Mouse (Mus musculus) neural tube, embryonic 14.5 days (tissue): ENCODE measurements around the gene Hivep3. TPM values are rescaled to one million over a fixed set of nuclear protein-coding genes. Genes with fewer than 3 reads are reported as not detected.

Source experiments
- ATAC-seq: fragments of 200-750 bp; cut with Nextera tagmentation; 2 replicates; pipeline ENCODE4 v1.8.0; 2017; ENCODE audit warnings: low read depth, mild to moderate bottlenecking, moderate TSS enrichment, moderate library complexity
- H3K27ac ChIP-seq: fragments of 300-500 bp; sonication (generic); 2 replicates; pipeline ENCODE4 v1.5.1; 2014; ENCODE audit warnings: low read depth, mild to moderate bottlenecking, control low read depth, low read length, moderate library complexity, mixed read lengths
- H3K27me3 ChIP-seq: fragments of 300-500 bp; sonication (generic); 2 replicates; pipeline ENCODE4 v1.6.1; 2014; ENCODE audit warnings: low read length; ENCODE audit not compliant: control insufficient read depth, insufficient read depth
- H3K36me3 ChIP-seq: fragments of 300-500 bp; sonication (generic); 2 replicates; pipeline ENCODE4 v1.6.1; 2014; ENCODE audit warnings: low read length, mixed read lengths; ENCODE audit not compliant: control insufficient read depth, insufficient read depth
- H3K4me1 ChIP-seq: fragments of 300-500 bp; sonication (generic); 2 replicates; pipeline ENCODE4 v1.6.1; 2014; ENCODE audit warnings: low read length; ENCODE audit not compliant: control insufficient read depth, insufficient read depth
- H3K4me2 ChIP-seq: fragments of 300-500 bp; sonication (generic); 2 replicates; pipeline ENCODE4 v1.6.1; 2014; ENCODE audit warnings: mild to moderate bottlenecking, low read depth, low read length, control low read depth
- H3K4me3 ChIP-seq: fragments of 300-500 bp; sonication (generic); 2 replicates; pipeline ENCODE4 v1.5.1; 2014; ENCODE audit warnings: low read depth, low read length, control low read depth, mixed read lengths
- H3K9ac ChIP-seq: fragments of 300-500 bp; sonication (generic); replicated peaks from 2 replicates; pipeline ENCODE4 v1.6.1; 2014; ENCODE audit warnings: low read depth, mild to moderate bottlenecking, control low read depth, low read length, mixed read lengths
- H3K9me3 ChIP-seq: fragments of 300-500 bp; sonication (generic); 2 replicates; pipeline ENCODE4 v1.6.1; 2016; ENCODE audit warnings: low read length; ENCODE audit not compliant: control insufficient read depth
- WGBS: fragments of 180-500 bp; shearing (Covaris S2); extraction: QIAGEN DNeasy Blood & Tissue Kit; methylation state at CpG from one replicate; pipeline ENCODE4 v1.1.7; 2014; 5-methylcytosine and 5-hydroxymethylcytosine counted together
- polyA plus RNA-seq: library from polyadenylated mRNA; unstranded; fragments of >200 nt; fragmentation: Nextera tagmentation; extraction: Ambion mirVana; gene quantifications from 2 replicates; pipeline ENCODE4 v1.2.1, GENCODE M21; 2014

The Hivep3 gene
- polyA plus RNA-seq, 1 experiment from 2014 or later, result 23.9 TPM

DNA sequence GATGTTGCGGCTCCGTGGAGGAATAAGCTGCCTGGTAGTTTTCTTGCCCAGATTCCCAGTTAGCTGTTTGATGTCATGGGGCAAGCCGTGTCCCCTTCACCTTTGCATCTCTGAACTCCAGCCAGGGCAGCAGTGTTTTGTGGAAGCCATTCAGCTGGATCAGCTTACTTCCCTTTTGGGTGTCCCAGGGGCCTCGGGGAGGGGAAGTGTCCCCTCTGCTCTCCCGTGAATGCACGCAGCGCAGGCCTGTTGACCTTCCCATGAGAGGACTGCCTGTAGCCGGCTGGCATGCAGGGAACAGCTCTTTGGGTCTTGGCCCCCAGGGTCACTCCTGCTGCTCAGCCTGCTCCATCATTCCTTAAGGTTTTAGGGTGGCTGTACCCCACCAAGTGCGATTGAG, 320.6 kb downstream of the Hivep3 start:
- no peak for ATAC-seq
- 75% methylated on average over 9 of the region's 9 CpGs for WGBS
- H3K27ac ChIP-seq, result no peak overlapping the region

DNA sequence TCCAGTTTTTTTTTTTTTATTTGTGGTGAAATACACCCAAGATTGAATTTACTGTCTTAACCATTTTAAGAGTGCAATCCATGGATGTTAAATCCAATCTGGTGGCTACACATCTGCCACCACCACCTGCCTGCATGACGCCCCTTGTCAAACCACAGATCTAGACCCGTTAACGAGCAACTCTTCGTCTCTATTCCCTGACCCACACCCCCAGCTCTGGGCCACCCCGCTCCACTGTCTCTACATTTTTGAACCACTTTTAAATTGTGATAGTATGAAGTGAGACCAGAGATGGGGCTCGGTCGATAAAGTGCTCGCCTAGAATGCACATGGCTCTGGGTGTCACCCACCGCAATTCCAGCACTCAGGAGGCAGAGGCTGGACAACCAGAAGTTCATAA, 322.9 kb downstream of the Hivep3 start:
- no peak for ATAC-seq
- Histone ChIP-seq H3K9ac (no peak overlapping the region), H3K4me2 (no peak overlapping the region), H3K27ac (no peak overlapping the region), H3K4me3 (no peak overlapping the region), H3K27me3 (no peaks in the 10 kb centered on the region), H3K9me3 (no peaks in the 10 kb centered on the region), H3K4me1 (no peaks in the 10 kb centered on the region), H3K36me3 (no peaks in the 10 kb centered on the region)
- 95% methylated on average over 9 of the region's 9 CpGs for WGBS

More for the DNA sequence above, 320.6 kb downstream of the Hivep3 start:
- Histone ChIP-seq H3K4me3 (no peak overlapping the region), H3K9ac (no peak overlapping the region), H3K9me3 (no peaks in the 10 kb centered on the region), H3K4me2 (no peak overlapping the region), H3K36me3 (no peaks in the 10 kb centered on the region), H3K4me1 (no peaks in the 10 kb centered on the region), H3K27me3 (no peaks in the 10 kb centered on the region)

DNA sequence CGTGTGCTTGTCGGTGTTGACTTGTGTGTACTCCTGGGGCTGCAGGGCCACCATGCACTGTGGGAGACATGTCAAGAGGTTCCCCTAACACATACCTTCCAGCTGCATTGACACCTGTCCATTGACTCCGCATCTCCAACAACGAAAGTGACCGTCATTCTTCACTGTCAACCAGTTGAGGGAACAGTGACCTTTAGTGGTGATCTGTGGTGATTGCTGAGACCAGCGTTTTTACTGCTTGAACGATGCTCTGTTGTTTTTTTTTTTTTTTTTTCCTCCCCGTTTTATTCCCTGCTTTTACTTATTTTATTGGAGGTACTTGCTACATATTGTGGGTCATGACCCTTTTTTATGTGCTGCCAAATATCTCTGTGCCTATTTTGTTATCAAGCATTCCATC, 323.9 kb downstream of the Hivep3 start:
- Histone ChIP-seq H3K27me3 (no peaks in the 10 kb centered on the region), H3K4me3 (no peak overlapping the region), H3K9ac (no peak overlapping the region), H3K9me3 (no peaks in the 10 kb centered on the region), H3K27ac (no peak overlapping the region), H3K4me1 (no peaks in the 10 kb centered on the region), H3K36me3 (no peaks in the 10 kb centered on the region), H3K4me2 (no peak overlapping the region)
- ATAC-seq, result no peak
- 63% methylated on average over 8 of the region's 8 CpGs for WGBS

DNA sequence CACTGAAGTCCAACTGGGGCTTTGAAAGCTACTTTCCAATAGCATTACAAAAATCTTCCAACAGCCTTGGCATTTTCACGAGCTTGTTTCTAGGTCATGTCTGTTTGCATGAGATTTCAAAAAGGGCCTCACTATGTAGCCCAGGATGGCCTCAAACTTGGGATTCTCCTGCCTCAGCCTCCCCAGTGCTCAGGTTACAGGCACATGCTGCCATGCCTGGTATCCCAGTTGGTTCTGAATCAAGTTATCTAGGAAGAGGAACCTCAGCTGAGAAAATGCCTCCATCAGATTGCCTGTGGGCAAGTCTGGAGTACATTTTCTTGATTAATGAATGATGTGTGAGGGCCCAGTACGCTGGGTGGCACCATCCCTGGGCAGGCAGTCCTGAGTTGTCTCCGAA, 324.6 kb downstream of the Hivep3 start:
- no peak for ATAC-seq
- no peak overlapping the region for H3K9ac ChIP-seq
- no peaks in the 10 kb centered on the region for H3K27me3 ChIP-seq
- no peaks in the 10 kb centered on the region for H3K36me3 ChIP-seq
- H3K4me2 ChIP-seq, result no peak overlapping the region
- H3K4me3 ChIP-seq, result no peak overlapping the region
- H3K9me3 ChIP-seq, result no peaks in the 10 kb centered on the region
- no peak overlapping the region for H3K27ac ChIP-seq
- no peaks in the 10 kb centered on the region for H3K4me1 ChIP-seq
- 84% methylated on average over 3 of the region's 3 CpGs for WGBS

DNA sequence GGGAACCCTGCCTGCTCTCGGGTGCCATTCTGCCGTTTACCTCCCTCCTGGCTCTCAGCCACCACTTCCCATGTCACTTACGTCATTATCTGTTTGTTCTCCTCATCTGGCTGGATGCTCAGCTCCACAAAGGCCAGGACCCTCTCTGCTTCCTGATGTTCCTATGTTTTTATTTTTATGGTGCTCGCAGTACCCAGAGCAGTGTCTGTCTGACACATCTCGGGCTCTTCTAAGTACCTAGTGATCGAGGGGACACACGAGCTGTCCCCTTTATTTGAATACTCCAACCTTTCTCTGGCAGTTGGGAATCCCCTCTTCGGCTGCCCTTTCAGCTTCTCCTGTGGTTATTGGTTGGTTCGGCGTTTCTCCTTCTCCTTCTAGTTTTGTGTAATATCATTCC, 325.2 kb downstream of the Hivep3 start:
- no peaks in the 10 kb centered on the region for H3K36me3 ChIP-seq
- no peak overlapping the region for H3K27ac ChIP-seq
- 83% methylated on average over 10 of the region's 10 CpGs for WGBS
- no peak overlapping the region for H3K9ac ChIP-seq
- H3K4me3 ChIP-seq, result no peak overlapping the region
- H3K9me3 ChIP-seq, result no peaks in the 10 kb centered on the region
- H3K4me1 ChIP-seq, result no peaks in the 10 kb centered on the region
- ATAC-seq, result no peak
- no peaks in the 10 kb centered on the region for H3K27me3 ChIP-seq
- H3K4me2 ChIP-seq, result no peak overlapping the region

DNA sequence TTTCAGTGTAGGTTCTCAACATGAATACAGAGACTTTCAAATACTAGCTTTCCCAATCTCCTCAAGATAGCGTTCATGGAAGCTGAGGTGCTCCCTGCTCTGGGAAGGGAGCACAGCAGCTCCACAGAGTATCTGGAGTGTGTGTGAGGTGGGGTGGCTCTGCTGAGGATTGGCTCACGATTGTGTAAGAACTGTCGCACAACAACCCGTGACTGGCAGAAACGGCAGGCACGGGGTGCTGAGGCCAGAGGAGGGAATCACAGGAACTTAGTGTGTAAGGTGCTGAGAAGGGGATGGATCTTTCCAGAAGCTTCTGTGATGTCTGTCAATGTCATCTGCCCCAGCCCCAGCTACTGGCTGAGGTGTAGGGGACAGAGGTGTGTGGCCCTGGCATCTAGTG, 328.1 kb downstream of the Hivep3 start:
- 92% methylated on average over 6 of the region's 6 CpGs for WGBS
- no peak overlapping the region for H3K27ac ChIP-seq
- no peak overlapping the region for H3K4me3 ChIP-seq
- H3K4me2 ChIP-seq, result no peak overlapping the region
- H3K9me3 ChIP-seq, result no peaks in the 10 kb centered on the region
- no peaks in the 10 kb centered on the region for H3K36me3 ChIP-seq
- no peaks in the 10 kb centered on the region for H3K4me1 ChIP-seq
- no peaks in the 10 kb centered on the region for H3K27me3 ChIP-seq
- ATAC-seq, result no peak
- H3K9ac ChIP-seq, result no peak overlapping the region

DNA sequence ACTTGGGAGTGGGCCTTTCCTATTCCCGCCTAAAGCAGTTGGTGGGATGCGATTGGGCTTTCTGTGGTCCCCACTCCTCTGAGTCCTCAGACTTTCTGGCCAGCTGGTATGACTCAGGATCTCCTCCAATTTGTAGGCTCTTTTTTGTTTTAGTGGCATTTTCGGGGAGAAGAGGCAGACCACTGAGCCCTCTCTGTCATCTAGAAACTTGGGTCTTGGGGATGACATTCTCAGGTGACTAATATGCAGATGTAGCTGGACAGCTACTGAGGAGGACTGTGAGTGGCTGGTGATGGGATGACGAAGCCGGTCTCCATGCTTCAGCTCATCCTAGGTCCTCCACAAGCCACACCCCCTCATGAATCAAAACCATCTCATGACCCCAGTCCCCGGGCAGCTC, 328.6 kb downstream of the Hivep3 start:
- Histone ChIP-seq H3K27ac (no peak overlapping the region), H3K9ac (no peak overlapping the region), H3K9me3 (no peaks in the 10 kb centered on the region), H3K4me2 (no peak overlapping the region), H3K4me3 (no peak overlapping the region), H3K36me3 (no peaks in the 10 kb centered on the region), H3K4me1 (no peaks in the 10 kb centered on the region), H3K27me3 (no peaks in the 10 kb centered on the region)
- 83% methylated on average over 6 of the region's 6 CpGs for WGBS
- ATAC-seq, result no peak

DNA sequence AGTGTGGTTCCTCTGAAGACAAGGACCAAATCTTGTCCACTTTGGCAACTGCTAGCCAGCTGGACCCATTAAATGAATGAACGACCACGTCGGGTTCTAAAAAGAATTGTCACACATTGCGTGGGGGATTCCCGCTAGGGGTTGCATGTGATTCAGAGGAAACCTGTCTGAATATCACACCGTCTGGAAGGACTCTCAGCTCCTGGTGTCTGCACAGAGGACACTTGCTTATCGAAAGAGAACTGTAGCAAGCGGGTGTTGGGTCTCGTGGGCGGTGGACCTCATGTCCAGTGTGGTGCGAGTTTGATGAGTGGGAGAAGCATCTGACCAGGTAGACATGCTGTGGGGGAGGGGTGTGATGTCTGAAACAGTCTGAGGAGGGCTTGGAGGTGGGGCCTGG, 329.2 kb downstream of the Hivep3 start:
- Histone ChIP-seq H3K9ac (no peak overlapping the region), H3K27ac (no peak overlapping the region), H3K27me3 (no peaks in the 10 kb centered on the region), H3K36me3 (no peaks in the 10 kb centered on the region), H3K4me1 (no peaks in the 10 kb centered on the region), H3K4me2 (no peak overlapping the region), H3K9me3 (no peaks in the 10 kb centered on the region), H3K4me3 (no peak overlapping the region)
- 90% methylated on average over 11 of the region's 11 CpGs for WGBS
- ATAC-seq, result no peak

DNA sequence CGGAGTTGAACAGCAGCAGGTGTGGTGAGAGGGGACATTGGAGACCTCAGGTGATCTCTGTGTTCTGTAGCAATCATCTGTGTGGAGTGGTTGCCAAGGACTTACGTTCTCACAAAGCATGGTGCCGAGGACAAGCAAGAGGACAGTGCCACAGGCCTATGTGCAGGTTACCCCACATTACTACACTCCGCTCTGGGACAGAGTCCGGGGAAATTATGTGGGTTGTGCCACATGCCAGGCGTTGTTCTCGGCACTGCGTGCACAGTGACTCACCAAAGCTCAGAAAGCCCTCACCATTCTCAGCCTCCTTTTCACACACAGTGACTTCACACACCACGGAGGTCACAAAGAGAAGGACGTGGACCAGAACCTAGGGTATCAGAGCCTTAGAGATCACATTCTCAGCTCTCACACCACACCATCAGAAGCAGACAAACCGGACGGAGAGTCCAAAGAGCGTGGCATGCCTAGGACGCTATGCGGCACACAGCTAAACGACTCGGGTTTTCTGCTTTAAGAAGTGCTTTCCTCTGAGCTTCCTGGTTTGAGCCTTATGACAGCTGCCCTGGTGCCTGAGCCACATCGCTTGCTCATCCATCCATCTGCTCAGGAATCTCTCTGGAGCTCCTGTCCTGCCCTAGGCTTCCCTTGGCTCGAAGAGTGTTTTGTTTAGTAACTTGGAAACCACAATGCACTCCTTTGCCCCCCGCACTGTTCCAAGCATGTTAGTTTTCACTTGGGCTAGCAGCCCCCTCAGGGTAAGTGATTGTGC, 330.0 kb downstream of the Hivep3 start:
- Histone ChIP-seq H3K4me1 (no peaks in the 10 kb centered on the region), H3K36me3 (no peaks in the 10 kb centered on the region), H3K27me3 (no peaks in the 10 kb centered on the region), H3K9me3 (no peaks in the 10 kb centered on the region), H3K27ac (no peak overlapping the region), H3K4me3 (no peak overlapping the region), H3K9ac (no peak overlapping the region), H3K4me2 (no peak overlapping the region)
- WGBS, result 90% methylated on average over 20 of the region's 20 CpGs
- ATAC-seq, result no peak
